Mouse (Mus musculus) erythroblast, embryonic 14.5 days (primary cell): ENCODE results near the gene Ptprj. TPM values are rescaled to one million over a fixed set of nuclear protein-coding genes. Genes with fewer than 3 reads are reported as not detected.

ENCODE experiments used
- H3K27me3 ChIP-seq: 2 replicates; pipeline ENCODE4 v1.6.1; 2012; ENCODE audit warnings: inconsistent platforms; ENCODE audit not compliant: control insufficient read depth
- H3K36me3 ChIP-seq: 2 replicates; pipeline ENCODE4 v1.6.1; 2012; ENCODE audit warnings: mild to moderate bottlenecking, inconsistent platforms; ENCODE audit not compliant: control insufficient read depth
- H3K4me1 ChIP-seq: 2 replicates; pipeline ENCODE4 v1.6.1; 2012; ENCODE audit warnings: inconsistent platforms; ENCODE audit not compliant: control insufficient read depth
- H3K4me3 ChIP-seq: replicated peaks from 2 replicates; pipeline ENCODE3; 2012; ENCODE audit warnings: moderate library complexity, mild to moderate bottlenecking, inconsistent platforms
- H3K9me3 ChIP-seq: 2 replicates; pipeline ENCODE4 v1.6.1; 2012; ENCODE audit warnings: low read length, inconsistent platforms, mixed read lengths; ENCODE audit not compliant: control insufficient read depth
- GATA1 ChIP-seq: IDR thresholded peaks from 2 replicates; pipeline ENCODE4 v1.6.1; 2012; ENCODE audit warnings: low read length, inconsistent platforms, mixed read lengths
- TAL1 ChIP-seq: IDR thresholded peaks from 3 replicates; pipeline ENCODE4 v1.6.1; 2012; ENCODE audit warnings: low read length, inconsistent platforms, mixed read lengths
- polyA plus RNA-seq: library from polyadenylated mRNA; stranded (reverse); fragments of >175 nt; gene quantifications from 2 replicates; pipeline ENCODE4 v1.2.3, GENCODE M21; 2012

Gene Ptprj
- polyA plus RNA-seq, 1 experiment, result not detected

DNA sequence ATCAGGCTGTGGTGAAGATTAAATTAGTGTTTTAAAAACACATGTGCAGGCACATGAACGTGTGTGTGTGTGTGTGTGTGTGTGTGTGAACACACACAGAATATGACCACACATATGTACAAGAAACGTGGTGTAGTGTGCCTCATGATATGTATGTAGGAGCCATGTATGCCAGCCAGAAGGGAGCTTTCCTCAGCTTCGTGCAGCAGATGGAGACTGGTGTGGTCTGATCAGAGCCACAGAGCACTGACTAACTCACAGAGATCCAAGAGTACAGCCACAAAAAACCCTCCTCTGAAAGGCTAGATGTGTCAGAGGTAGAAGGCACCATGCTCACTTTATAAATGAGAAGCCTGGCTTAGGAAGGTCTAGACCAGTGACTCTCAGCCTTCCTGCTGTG lies 22.5 kb downstream of the Ptprj start:
- Histone ChIP-seq H3K4me3 (no peak overlapping the region), H3K27me3 (no peaks in the 10 kb centered on the region), H3K36me3 (peaks cover 3% of the 10 kb centered on the region; the same call in 1 of the 2 replicates), H3K9me3 (no peaks in the 10 kb centered on the region), H3K4me1 (peaks cover 92% of the 10 kb centered on the region)
- no peak for TF ChIP-seq TAL1

DNA sequence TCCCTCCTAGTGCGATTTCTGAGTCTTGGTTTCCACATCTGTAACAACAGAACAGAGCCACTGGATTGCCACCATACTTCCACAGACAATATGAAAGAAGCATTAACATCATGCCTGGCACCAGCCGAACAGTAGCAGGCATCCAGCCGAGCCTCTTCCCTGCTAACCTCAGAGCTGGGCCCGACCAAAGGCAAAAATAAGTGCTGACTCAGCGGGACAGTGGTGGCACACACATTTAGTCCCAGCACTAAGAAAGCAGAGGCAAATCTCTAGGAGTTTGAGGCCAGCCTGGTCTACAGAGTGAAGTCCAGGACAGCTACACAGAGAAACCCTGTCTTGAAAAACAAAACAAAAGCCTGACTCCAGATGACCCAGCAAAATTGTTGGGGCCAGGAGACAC lies 24.7 kb downstream of the Ptprj start:
- TF ChIP-seq TAL1, result no peak
- no peaks in the 10 kb centered on the region for H3K27me3 ChIP-seq
- peaks cover 78% of the 10 kb centered on the region for H3K4me1 ChIP-seq
- H3K36me3 ChIP-seq, result peaks cover 2% of the 10 kb centered on the region; the same call in 1 of the 2 replicates
- no peaks in the 10 kb centered on the region for H3K9me3 ChIP-seq
- no peak overlapping the region for H3K4me3 ChIP-seq

DNA sequence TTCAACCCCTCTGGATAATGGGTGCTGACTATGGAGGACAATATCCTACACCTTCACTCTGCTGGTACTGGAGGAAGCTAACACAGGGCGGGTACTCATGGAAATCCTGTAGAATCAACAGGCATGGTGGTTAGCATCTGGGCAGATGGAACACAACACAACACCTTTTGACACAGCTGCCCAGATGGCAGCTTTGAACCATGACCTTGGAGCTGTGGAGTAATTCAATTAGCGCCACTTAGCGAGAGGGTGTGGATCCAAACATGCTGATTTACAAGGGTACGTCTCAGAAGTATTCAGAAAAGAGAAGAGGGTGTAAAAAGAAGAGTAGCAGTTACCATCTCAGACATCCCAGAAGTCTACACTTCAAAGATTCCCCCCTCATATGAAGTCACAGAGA lies 25.6 kb downstream of the Ptprj start:
- Histone ChIP-seq H3K36me3 (peaks cover 2% of the 10 kb centered on the region; the same call in 1 of the 2 replicates), H3K4me1 (peaks cover 74% of the 10 kb centered on the region), H3K4me3 (no peak overlapping the region), H3K9me3 (no peaks in the 10 kb centered on the region), H3K27me3 (no peaks in the 10 kb centered on the region)
- no peak for TF ChIP-seq TAL1
- TF ChIP-seq GATA1, result no peak

DNA sequence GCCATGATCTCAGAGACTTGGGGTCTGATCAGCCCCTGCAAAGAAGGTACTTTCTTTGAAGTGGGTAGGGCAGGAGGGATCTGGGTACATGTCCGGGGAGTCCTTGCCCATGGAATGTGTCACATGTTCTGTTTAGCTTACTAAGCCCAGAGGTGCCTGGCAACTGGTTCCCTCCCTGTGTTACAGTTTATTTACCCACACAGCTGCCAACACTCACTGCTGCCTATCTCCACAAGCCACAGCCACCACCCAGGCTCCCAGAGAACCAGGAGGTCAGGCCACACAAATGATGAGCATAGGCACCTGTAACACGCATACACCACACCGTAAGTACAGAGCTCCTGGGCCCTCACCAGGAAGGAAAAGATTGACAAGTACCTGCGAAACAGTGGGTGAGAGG lies 26.6 kb downstream of the Ptprj start:
- TF ChIP-seq GATA1 (no peak), TAL1 (no peak)
- peaks cover 71% of the 10 kb centered on the region for H3K4me1 ChIP-seq
- no peaks in the 10 kb centered on the region for H3K9me3 ChIP-seq
- H3K4me3 ChIP-seq, result no peak overlapping the region
- no peaks in the 10 kb centered on the region for H3K27me3 ChIP-seq
- H3K36me3 ChIP-seq, result peaks cover 2% of the 10 kb centered on the region; the same call in 1 of the 2 replicates

DNA sequence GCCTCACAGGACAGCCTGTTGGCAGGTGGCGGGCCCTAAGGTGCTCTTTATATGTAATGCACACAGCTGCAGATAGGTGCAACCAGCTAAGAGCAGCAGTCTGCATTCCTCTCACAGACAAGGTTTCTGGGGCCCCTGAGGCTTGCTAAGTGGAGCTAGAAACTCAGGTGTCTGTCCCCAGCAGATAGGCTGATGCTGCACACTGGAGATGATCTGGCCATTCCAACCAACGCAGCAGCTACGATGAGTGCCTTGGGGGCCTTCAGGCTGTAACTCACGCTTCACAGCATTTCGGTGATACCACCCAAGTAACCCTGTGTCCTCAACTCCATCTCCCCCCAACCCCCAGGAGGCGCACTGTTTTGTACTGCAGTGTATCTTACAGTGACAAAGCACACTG lies 29.8 kb downstream of the Ptprj start:
- no peaks in the 10 kb centered on the region; the same call in 1 of the 2 replicates for H3K36me3 ChIP-seq
- H3K4me3 ChIP-seq, result no peak overlapping the region
- no peak for TF ChIP-seq TAL1
- TF ChIP-seq GATA1, result no peak
- peaks cover 45% of the 10 kb centered on the region for H3K4me1 ChIP-seq
- H3K27me3 ChIP-seq, result no peaks in the 10 kb centered on the region
- H3K9me3 ChIP-seq, result no peaks in the 10 kb centered on the region

DNA sequence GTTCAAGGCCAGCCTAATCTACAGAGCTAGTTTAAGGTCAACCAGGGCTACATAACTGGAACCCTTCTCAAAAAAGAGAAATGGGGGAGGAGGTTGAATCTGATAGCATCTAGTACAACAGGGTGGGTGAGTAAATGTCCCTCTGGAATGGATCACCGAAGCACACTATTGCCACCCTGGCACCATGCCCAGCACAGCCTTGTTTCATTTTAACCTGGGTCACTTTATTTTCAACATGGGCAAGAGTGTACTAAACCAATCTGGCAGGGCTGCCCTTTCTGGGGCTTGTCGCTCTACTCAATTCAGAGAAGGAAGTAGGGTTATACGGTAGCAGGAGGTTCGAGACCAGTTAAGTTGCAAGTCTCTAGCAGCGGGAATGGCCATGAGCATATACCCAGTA lies 31.9 kb downstream of the Ptprj start:
- peaks cover 24% of the 10 kb centered on the region for H3K4me1 ChIP-seq
- H3K9me3 ChIP-seq, result no peaks in the 10 kb centered on the region
- TF ChIP-seq GATA1 (no peak), TAL1 (no peak)
- H3K27me3 ChIP-seq, result no peaks in the 10 kb centered on the region
- no peak overlapping the region for H3K4me3 ChIP-seq
- H3K36me3 ChIP-seq, result no peaks in the 10 kb centered on the region

DNA sequence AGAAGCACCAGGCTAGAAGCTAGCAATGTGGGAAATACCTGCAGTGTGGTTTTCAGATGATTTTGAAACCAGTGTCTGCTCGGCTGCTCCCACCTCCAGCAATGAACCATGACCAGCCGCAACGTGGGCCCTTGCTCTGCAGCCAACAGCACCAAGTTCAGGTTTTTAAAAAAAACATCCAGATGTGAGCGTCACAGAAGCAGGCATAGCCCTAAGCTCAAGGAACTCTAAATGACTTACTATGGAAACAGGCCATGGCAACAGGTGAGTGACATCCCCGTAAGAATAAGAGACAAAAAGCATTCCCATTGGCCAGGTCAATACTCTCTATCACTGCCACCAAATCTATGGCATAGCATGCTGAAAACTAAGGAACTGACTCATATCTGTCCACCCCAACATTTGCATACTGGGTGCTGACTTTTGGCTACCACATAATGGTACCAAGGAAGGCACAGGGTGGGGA lies 33.3 kb downstream of the Ptprj start:
- Histone ChIP-seq H3K27me3 (no peaks in the 10 kb centered on the region), H3K4me3 (no peak overlapping the region), H3K4me1 (peaks cover 23% of the 10 kb centered on the region), H3K36me3 (no peaks in the 10 kb centered on the region), H3K9me3 (no peaks in the 10 kb centered on the region)
- TF ChIP-seq TAL1 (no peak), GATA1 (no peak)

DNA sequence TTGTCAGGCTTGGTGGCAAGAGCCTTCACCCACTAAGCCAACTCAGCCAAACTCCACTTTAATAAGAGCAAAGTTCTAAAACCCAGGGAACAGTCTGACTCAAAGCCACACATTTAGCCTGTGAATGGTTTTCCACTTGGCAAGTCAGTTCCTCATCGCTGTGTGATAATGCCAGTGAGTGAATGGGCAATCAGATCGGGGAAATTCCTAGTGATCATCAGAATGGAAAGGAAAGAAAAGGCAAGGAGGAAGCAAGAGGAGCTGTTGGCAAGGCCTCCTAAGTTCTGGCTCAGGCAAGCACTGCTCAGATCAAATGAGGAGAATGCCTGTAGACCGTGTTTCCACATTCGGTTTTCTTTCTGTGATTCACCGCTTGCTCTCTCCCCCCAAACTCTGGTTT lies 35.2 kb downstream of the Ptprj start:
- H3K4me1 ChIP-seq, result peaks cover 11% of the 10 kb centered on the region
- H3K27me3 ChIP-seq, result no peaks in the 10 kb centered on the region
- H3K36me3 ChIP-seq, result no peaks in the 10 kb centered on the region
- TF ChIP-seq TAL1 (no peak), GATA1 (no peak)
- no peaks in the 10 kb centered on the region for H3K9me3 ChIP-seq
- H3K4me3 ChIP-seq, result no peak overlapping the region

DNA sequence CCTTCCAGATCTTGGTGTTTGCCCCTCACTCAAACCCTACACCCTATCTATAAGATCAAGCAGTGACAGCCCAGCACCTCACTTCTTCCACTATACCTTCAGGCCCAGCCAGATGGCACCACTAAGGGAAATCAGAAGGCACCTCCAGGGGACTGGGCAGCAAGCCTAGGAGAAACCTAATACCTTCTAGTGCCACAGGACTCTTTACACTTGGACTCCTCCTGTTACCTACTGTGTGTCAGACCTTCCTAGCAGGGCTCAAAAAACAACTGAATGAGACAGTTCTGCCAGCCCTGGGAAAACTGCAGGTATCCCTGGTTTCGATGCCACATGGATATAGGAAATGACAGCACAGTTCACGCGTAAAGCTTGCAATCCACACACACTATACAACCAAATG lies 36.5 kb downstream of the Ptprj start:
- TF ChIP-seq TAL1 (no peak), GATA1 (no peak)
- H3K9me3 ChIP-seq, result no peaks in the 10 kb centered on the region
- no peaks in the 10 kb centered on the region for H3K27me3 ChIP-seq
- H3K36me3 ChIP-seq, result no peaks in the 10 kb centered on the region
- H3K4me1 ChIP-seq, result peaks cover 5% of the 10 kb centered on the region; the same call in 1 of the 2 replicates
- H3K4me3 ChIP-seq, result no peak overlapping the region

DNA sequence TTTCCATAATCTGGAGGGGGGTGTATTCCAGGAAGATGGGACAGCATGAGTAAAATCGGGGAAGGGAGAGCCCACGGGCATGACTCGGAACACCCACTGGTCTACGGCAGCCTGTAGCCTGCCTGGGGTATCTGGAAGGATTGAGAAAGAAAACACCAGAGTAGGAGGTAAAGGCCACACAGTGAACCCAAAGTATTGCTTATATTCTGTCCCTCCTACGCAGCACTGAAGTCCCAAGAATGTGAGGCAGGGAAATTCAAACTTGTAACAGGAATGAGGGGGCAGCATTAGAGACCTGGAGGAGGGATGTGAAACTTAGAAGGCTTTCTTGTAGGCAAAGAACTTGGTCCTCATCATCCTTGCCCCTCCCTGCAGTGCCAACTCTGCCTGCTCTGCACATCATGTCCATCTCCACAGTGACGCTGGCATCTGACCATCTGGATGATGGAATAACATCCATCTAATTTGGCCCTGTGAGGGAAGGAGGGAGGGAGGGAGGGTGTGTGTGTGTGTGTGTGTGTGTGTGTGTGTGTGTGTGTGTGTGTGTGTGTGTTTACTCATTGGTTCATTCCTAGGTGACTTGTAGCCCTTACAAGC lies 37.2 kb downstream of the Ptprj start:
- Histone ChIP-seq H3K4me3 (no peak overlapping the region), H3K4me1 (no peaks in the 10 kb centered on the region), H3K27me3 (no peaks in the 10 kb centered on the region), H3K36me3 (no peaks in the 10 kb centered on the region), H3K9me3 (no peaks in the 10 kb centered on the region)
- TF ChIP-seq TAL1, result no peak
- no peak for TF ChIP-seq GATA1
